Mouse (Mus musculus): Measurements from ENCODE around the gene Arhgef17.

GRCm38 (mm10) chr7:100842175-100842574, 89.7 kb downstream of the Arhgef17 start:
- no peak for TF ChIP-seq TAL1 (IDR thresholded peaks at IDR 0.05; ENCODE audit: low read length)
- no peak for TF ChIP-seq GATA1 (IDR thresholded peaks at IDR 0.05; ENCODE audit: low read length)

Data from erythroblast, embryonic 14.5 days (primary cell).